Mouse (Mus musculus) liver, embryonic 11.5 days (tissue): Measurements from ENCODE around the gene Tmem40. TPM values are rescaled to one million over a fixed set of nuclear protein-coding genes. Genes with fewer than 3 reads are reported as not detected.

Experiments used
- ATAC-seq: fragments of 200-750 bp; cut with Nextera tagmentation; replicated peaks from 2 replicates; pipeline ENCODE4 v1.8.0; 2017; ENCODE audit warnings: moderate number of reproducible peaks, mild to moderate bottlenecking, moderate TSS enrichment, moderate library complexity; ENCODE audit not compliant: low FRiP score
- DNase-seq: peaks from one replicate; pipeline ENCODE4 v3.0.0-alpha.2; 2017; ENCODE audit warnings: low spot score
- H3K27ac ChIP-seq: fragments of 300-500 bp; sonication (generic); 2 replicates; pipeline ENCODE4 v1.5.1; 2014; ENCODE audit warnings: mild to moderate bottlenecking, low read depth, low read length, control low read depth
- H3K27me3 ChIP-seq: fragments of 300-500 bp; sonication (generic); replicated peaks from 2 replicates; pipeline ENCODE4 v1.6.1; 2014; ENCODE audit warnings: low read length, mixed read lengths; ENCODE audit not compliant: control insufficient read depth, insufficient read depth
- H3K36me3 ChIP-seq: fragments of 300-500 bp; sonication (generic); 2 replicates; pipeline ENCODE4 v1.6.1; 2014; ENCODE audit warnings: mild to moderate bottlenecking, low read length, moderate library complexity, mixed read lengths; ENCODE audit not compliant: control insufficient read depth, insufficient read depth
- H3K4me1 ChIP-seq: fragments of 300-500 bp; sonication (generic); replicated peaks from 2 replicates; pipeline ENCODE4 v1.6.1; 2014; ENCODE audit warnings: low read length, mixed read lengths; ENCODE audit not compliant: control insufficient read depth, insufficient read depth
- H3K4me2 ChIP-seq: fragments of 300-500 bp; sonication (generic); 2 replicates; pipeline ENCODE4 v1.6.1; 2014; ENCODE audit warnings: mild to moderate bottlenecking, control low read depth, moderate library complexity
- H3K4me3 ChIP-seq: fragments of 300-500 bp; sonication (generic); 2 replicates; pipeline ENCODE4 v1.5.1; 2014; ENCODE audit warnings: low read depth, low read length, control low read depth
- H3K9ac ChIP-seq: fragments of 300-500 bp; sonication (generic); 2 replicates; pipeline ENCODE4 v1.6.1; 2014; ENCODE audit warnings: low read depth, low read length, control low read depth
- H3K9me3 ChIP-seq: fragments of 300-500 bp; sonication (generic); 2 replicates; pipeline ENCODE4 v1.6.1; 2016; ENCODE audit warnings: low read length, inconsistent platforms, mixed read lengths; ENCODE audit not compliant: control insufficient read depth
- WGBS: fragments of 180-500 bp; shearing (Covaris S2); extraction: QIAGEN DNeasy Blood & Tissue Kit; methylation state at CpG from one replicate; pipeline ENCODE4 v1.1.7; 2014; 5-methylcytosine and 5-hydroxymethylcytosine counted together
- polyA plus RNA-seq: library from polyadenylated mRNA; unstranded; fragments of >200 nt; fragmentation: Nextera tagmentation; extraction: Ambion mirVana; gene quantifications from 2 replicates; pipeline ENCODE4 v1.2.1, GENCODE M21; 2014

Gene Tmem40
- polyA plus RNA-seq, 1 experiment from 2014 or later: 32.5 TPM

DNA sequence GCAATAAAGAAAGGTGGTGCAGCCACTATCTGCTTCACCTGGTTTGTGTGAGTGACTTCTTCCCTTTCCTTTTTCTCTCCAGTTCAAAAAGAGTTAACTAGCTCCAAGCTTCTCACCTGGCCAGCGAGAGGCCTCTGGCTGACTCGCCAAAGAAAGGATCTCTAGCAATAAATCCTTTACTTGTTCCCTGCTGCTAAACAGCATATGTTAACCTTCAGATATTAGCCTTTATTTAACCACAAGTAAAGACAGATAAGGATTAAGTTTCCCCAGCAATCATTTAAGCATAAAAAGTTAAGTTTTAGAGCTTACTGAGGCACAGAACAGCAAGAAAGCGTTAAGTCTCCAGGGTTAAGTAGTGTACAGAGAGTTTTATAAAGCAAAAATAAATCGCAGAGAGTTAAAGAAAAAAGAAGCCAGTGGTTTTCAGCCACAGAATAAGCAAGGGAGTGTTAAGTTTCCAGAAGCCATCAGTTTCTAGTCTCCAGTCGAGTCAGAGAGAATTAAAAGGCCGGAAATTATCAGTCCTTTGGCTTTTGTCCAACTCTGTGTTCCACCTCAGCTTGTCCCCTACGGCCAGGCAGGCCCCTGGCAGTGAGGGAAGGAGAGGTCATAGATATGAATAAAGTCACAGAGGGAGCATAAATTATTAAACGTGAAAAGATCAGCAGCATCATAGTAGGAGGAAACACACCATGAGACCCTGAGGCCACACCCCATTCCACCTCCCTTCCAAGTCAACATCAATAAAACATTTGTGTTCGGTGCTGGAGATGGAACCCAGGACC, 69.9 kb downstream of the Tmem40 start:
- Histone ChIP-seq H3K9ac (no peak overlapping the region), H3K4me3 (no peak overlapping the region), H3K4me1 (no peaks in the 10 kb centered on the region; the same call in 1 of the 2 replicates), H3K36me3 (no peaks in the 10 kb centered on the region), H3K9me3 (no peaks in the 10 kb centered on the region), H3K27ac (no peak overlapping the region), H3K4me2 (no peak overlapping the region), H3K27me3 (no peaks in the 10 kb centered on the region)
- WGBS: 67% methylated on average over 9 of the region's 9 CpGs
- DNase-seq: no peak
- no peak for ATAC-seq

DNA sequence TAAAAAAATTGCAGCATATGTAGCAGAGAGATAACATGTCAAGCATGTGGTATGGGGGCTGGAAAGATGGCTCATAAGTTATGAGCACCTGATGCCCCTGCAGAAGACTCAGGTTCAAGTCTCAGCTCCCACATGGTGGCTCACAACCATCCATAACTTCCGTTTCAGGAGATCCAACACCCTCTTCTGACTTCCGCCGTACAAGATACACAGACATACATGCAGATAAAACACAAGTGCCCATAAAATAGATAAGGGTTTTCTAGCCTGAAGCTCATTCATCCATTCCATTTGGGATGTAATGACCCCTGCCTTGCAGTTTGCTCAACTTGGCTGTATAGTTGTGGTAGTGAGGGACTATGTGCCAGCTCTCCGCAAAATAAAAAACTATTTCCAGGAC, 72.1 kb downstream of the Tmem40 start:
- ATAC-seq: no peak
- WGBS: 81% methylated on average over 4 of the region's 4 CpGs
- no peak overlapping the region for H3K4me2 ChIP-seq

DNA sequence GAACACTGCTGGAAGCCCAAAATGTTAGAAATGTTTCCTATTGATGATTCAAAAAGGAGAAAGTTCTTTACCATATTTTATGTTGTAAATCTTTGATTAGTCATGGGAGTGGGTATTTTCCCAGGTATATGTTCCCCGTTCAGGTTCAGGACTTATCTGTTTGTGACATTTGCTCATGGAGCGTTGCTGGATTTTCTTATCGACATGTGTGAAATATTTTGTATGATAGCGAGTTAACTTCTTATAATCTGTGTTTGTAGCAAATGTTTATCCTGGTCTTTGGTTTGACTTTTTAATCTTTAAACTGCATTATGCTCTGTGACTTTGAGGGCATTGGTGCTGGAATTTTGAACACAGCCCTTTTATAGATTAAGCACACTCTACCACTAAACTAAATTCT, 73.6 kb downstream of the Tmem40 start:
- Histone ChIP-seq H3K27me3 (no peaks in the 10 kb centered on the region), H3K9me3 (no peaks in the 10 kb centered on the region; the same call in 1 of the 2 replicates), H3K4me2 (no peak overlapping the region), H3K9ac (no peak overlapping the region), H3K27ac (no peak overlapping the region), H3K36me3 (no peaks in the 10 kb centered on the region), H3K4me3 (no peak overlapping the region), H3K4me1 (no peaks in the 10 kb centered on the region)
- 67% methylated on average over 4 of the region's 4 CpGs for WGBS
- ATAC-seq: no peak
- no peak for DNase-seq

More for the DNA sequence above, 72.1 kb downstream of the Tmem40 start:
- Histone ChIP-seq H3K4me3 (no peak overlapping the region), H3K4me1 (no peaks in the 10 kb centered on the region; the same call in 1 of the 2 replicates), H3K27me3 (no peaks in the 10 kb centered on the region), H3K27ac (no peak overlapping the region), H3K9ac (no peak overlapping the region), H3K36me3 (no peaks in the 10 kb centered on the region), H3K9me3 (no peaks in the 10 kb centered on the region; the same call in 1 of the 2 replicates)
- DNase-seq: no peak

DNA sequence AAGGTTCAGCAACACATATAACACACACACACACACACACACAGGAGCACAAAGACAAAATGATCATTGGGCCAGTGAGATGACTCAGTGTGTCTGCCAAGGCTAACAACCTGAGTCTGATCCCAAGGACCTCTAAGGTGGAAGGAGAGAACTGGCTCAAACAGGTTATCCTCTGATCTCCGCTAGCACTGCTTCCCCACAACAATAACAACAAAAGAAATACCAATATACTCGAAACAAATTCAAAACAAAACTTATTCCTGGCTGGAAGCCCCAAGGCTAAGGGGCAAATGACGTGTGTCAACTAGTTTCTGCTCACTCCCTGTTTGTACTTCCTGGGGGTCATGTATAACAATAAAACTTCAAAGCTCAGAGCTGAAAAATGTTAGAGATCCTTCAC, 74.5 kb downstream of the Tmem40 start:
- ATAC-seq (no peak), DNase-seq (no peak)
- H3K27ac ChIP-seq: no peak overlapping the region
- H3K27me3 ChIP-seq: no peaks in the 10 kb centered on the region
- 67% methylated on average over 3 of the region's 3 CpGs for WGBS
- H3K4me3 ChIP-seq: no peak overlapping the region
- no peak overlapping the region for H3K9ac ChIP-seq
- no peaks in the 10 kb centered on the region for H3K36me3 ChIP-seq
- no peak overlapping the region for H3K4me2 ChIP-seq
- no peaks in the 10 kb centered on the region for H3K4me1 ChIP-seq
- no peaks in the 10 kb centered on the region; the same call in 1 of the 2 replicates for H3K9me3 ChIP-seq

DNA sequence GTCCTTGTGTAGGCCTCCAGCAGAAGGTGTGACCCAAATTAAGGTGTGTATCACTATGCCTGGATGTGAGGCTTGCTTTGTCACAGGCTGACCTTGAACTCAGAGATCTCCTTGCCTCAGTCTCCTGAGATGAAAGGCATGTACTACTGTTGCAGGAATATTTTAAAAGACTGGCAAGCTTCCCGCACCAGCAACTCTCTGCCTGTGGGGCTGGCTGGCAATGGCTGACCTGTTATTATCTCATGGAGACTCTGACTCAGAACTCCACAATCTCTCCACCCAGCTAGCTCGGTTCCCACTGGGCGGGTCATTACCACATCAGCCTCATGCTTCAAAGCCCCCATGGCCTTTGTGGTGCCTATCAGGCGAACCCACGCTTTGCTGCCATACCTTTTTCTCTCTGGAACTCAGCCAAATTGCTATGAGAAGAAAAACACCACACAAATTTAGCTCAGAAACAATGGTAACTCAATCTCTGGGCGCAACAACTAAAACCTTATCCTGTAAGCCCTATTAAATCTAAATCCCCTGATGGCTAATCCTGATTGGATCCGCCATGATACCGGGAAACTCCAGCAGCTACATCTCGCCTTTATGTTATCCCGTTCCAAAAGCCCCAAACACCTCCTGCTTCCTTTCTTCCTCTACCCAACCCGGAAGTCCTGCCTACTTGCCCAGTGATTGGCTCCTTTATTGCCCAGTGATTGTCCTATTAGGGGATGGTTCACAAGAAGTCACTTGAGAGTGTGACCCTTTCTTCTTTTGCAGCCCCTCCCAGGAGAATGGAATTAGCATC, 77.2 kb downstream of the Tmem40 start:
- Histone ChIP-seq H3K4me2 (peak overlapping the region; percentile 16), H3K4me1 (no peaks in the 10 kb centered on the region), H3K27ac (0 out of 2 replicates have a peak overlapping the region, but pooled peaks have one; percentile 1), H3K9ac (no peak overlapping the region), H3K9me3 (no peaks in the 10 kb centered on the region; the same call in 1 of the 2 replicates), H3K27me3 (no peaks in the 10 kb centered on the region), H3K4me3 (no peak overlapping the region), H3K36me3 (no peaks in the 10 kb centered on the region)
- no peak for DNase-seq
- ATAC-seq: peak; percentile 80
- WGBS: 51% methylated on average over 11 of the region's 11 CpGs

DNA sequence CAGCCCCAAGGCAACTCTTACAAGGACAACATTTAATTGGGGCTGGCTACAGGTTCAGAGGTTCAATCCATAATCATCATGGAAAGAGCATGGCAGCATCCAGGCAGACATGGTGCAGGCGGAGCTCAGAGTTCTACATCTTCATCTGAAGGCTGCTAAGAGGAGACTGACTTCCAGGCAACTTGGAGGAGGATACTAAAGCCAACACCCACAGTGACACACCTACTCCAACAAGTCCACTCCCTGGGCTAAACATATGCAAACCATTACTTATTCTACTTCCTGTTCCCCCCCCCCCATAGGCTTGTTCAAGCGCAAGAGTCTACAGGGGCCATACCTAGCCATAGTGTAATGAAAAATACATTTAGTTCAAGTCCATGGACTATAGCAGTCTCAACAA, 77.9 kb downstream of the Tmem40 start:
- Histone ChIP-seq H3K27me3 (no peaks in the 10 kb centered on the region), H3K4me1 (no peaks in the 10 kb centered on the region), H3K9me3 (no peaks in the 10 kb centered on the region; the same call in 1 of the 2 replicates), H3K27ac (no peak overlapping the region), H3K36me3 (no peaks in the 10 kb centered on the region), H3K9ac (no peak overlapping the region), H3K4me2 (no peak overlapping the region), H3K4me3 (no peak overlapping the region)
- ATAC-seq: no peak; the same call in 1 of the 2 replicates
- 91% methylated on average over 2 of the region's 2 CpGs for WGBS
- no peak for DNase-seq

DNA sequence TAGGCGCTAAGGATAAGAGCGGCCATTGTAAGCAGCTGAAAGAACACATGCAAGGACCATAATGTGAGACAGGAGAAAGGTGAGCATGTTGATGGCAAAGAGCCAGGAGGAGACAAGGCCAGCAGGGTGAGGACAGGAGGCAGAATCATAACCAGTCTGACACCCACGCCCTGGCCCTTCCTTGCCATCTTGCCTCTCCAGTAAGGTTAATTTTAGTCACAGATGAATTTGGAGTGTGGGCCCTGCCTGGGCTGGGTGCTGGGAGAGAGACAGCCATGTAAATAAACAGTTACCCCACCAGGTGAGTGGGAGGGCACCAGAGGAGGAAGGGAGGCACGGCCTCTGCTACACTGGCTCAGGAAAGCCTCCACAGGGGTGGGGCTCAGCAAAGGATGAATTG, 81.1 kb downstream of the Tmem40 start:
- H3K36me3 ChIP-seq: no peaks in the 10 kb centered on the region
- no peak overlapping the region for H3K27ac ChIP-seq
- 87% methylated on average over 4 of the region's 4 CpGs for WGBS
- ATAC-seq: no peak
- no peaks in the 10 kb centered on the region for H3K9me3 ChIP-seq
- DNase-seq: no peak
- no peak overlapping the region for H3K4me2 ChIP-seq
- H3K27me3 ChIP-seq: no peaks in the 10 kb centered on the region
- H3K4me3 ChIP-seq: no peak overlapping the region
- peaks cover 7% of the 10 kb centered on the region for H3K4me1 ChIP-seq
- no peak overlapping the region for H3K9ac ChIP-seq
